ENCODE assay signal across 18 mouse cellular contexts in genomic region chrX:71296005-71296404, GRCm38 (mm10).
"Had no signal": no experiment of that assay in that cellular context is flagged by ENCODE, and none has a peak within 500 bp of the region (broad histone marks: within the 10 kb centered on the region; RNA-seq: fewer than 3 reads in every experiment).

No protein-coding gene starts in this region.

- H3K27me3 ChIP-seq: limb, embryonic 12.5 days; limb, embryonic 15.5 days; liver, embryonic 15.5 days; midbrain, embryonic 13.5 days; neural tube, embryonic 13.5 days had no signal

- ATAC-seq: intestine, postnatal 0 days; lung, postnatal 0 days; midbrain, embryonic 13.5 days; midbrain, embryonic 16.5 days had no signal

- H3K36me3 ChIP-seq: limb, embryonic 12.5 days; limb, embryonic 15.5 days; liver, embryonic 15.5 days; midbrain, embryonic 10.5 days; midbrain, embryonic 13.5 days; neural tube, embryonic 13.5 days had no signal

- DNase-seq: kidney, adult 2 months; kidney, postnatal 10 days; kidney, postnatal 36 days; left cerebral cortex, postnatal 4 days; lung, embryonic 14.5 days; retina, postnatal 1 day; right cerebral cortex, postnatal 25 days; spleen, adult 18-20 months; thymus, postnatal 25 days had no signal
